Mouse (Mus musculus): Measurements from ENCODE around the gene Cuedc1. TPM values are rescaled to one million over a fixed set of nuclear protein-coding genes. Genes with fewer than 3 reads are reported as not detected.

The Cuedc1 gene
- polyA plus RNA-seq, 1 experiment from 2014 or later, result 17.4 TPM

GRCm38 (mm10) chr11:88186078-88186946 is 88.5 kb downstream of the Cuedc1 start:
- H3K4me1 ChIP-seq (ENCODE audit: control insufficient read depth, insufficient read depth, low read length), result peaks cover 25% of the 10 kb centered on the region
- peaks cover 17% of the 10 kb centered on the region for H3K36me3 ChIP-seq (ENCODE audit: control insufficient read depth, insufficient read depth, low read length)
- H3K27ac ChIP-seq (replicated peaks; ENCODE audit: low read depth, low read length), result peak overlapping the region; percentile 85
- no peaks in the 10 kb centered on the region for H3K27me3 ChIP-seq (replicated peaks; ENCODE audit: control insufficient read depth, insufficient read depth, low read length)
- no peaks in the 10 kb centered on the region for H3K9me3 ChIP-seq (ENCODE audit: control insufficient read depth, low read length)
- no peak for DNase-seq (ENCODE audit: low spot score)
- no peak overlapping the region for H3K4me2 ChIP-seq (ENCODE audit: low read depth, low read length)
- 70% methylated on average over 14 of the region's 14 CpGs for WGBS
- ATAC-seq (ENCODE audit: low read depth), result no peak
- H3K9ac ChIP-seq (ENCODE audit: low read depth, low read length), result no peak overlapping the region
- H3K4me3 ChIP-seq (ENCODE audit: low read depth, low read length), result no peak overlapping the region

DNA sequence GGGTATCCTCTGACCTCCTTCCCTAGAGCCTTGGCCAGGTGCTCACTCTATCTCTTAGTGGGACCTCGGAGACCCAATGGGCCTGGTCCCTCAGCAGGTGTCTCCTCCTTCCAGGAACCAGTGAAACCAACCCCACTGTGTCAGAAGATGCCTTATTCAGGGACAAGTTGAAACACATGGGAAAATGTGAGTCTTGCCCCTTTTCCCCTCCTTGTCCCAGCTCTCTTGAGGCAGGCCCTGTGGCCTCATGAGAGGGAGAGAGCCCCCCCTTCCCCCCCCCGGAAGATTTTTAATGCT is 89.0 kb downstream of the Cuedc1 start:
- 0 out of 2 replicates have a peak, but pooled peaks cover 5% of the 10 kb centered on the region for H3K27me3 ChIP-seq (replicated peaks; ENCODE audit: control insufficient read depth, insufficient read depth, low read length)
- 0 out of 2 replicates have a peak overlapping the region, but pooled peaks have one; percentile 13 for H3K4me3 ChIP-seq (ENCODE audit: low read depth, low read length)
- H3K36me3 ChIP-seq (ENCODE audit: control insufficient read depth, insufficient read depth, low read length), result peaks cover 17% of the 10 kb centered on the region
- peak overlapping the region; percentile 42 for H3K4me2 ChIP-seq (ENCODE audit: low read depth, low read length)
- WGBS, result 23% methylated on average over 2 of the region's 2 CpGs
- peaks cover 19% of the 10 kb centered on the region for H3K4me1 ChIP-seq (ENCODE audit: control insufficient read depth, insufficient read depth, low read length)
- peak overlapping the region; percentile 85 for H3K27ac ChIP-seq (replicated peaks; ENCODE audit: low read depth, low read length)
- no peaks in the 10 kb centered on the region for H3K9me3 ChIP-seq (ENCODE audit: control insufficient read depth, low read length)
- peak overlapping the region; percentile 42 for H3K9ac ChIP-seq (ENCODE audit: low read depth, low read length)
- ATAC-seq (ENCODE audit: low read depth) (no peak), DNase-seq (ENCODE audit: low spot score) (no peak)

DNA sequence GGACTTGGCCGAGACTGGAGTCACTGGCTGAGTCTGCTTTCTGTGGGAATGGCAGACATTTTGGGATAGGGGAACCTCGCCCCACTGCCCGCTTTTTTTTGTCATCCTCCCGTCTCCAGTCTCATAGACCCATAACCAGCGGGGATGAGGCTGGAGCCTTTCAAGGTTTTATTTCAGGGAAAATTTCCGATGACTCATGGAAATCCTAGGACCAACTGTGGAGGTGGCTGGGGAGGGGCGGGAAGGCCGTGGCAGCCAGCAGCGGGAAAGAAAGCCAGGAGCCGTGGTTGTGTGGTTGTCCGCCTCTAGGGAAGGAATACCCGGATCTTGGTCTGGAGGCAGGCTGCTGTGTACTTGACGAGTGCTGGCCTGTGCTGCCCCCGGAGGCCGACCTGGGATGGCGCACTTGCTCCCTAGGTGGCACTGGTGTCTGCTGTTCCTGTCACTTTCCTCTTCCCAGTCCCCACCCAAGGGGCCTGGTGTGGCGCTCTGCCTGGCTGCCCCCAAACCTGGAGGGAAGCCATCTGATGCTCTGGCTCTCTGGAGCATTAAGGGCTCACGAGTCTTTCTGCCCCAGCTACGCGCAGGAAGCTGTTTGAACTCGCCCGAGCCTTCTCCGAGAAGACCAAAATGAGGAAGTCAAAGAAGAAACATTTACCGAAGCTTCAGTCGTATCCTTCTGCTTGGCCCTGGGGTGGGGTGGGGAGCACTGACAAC is 89.7 kb downstream of the Cuedc1 start:
- DNase-seq (ENCODE audit: low spot score), result peak; percentile 94
- Histone ChIP-seq H3K27ac (replicated peaks; ENCODE audit: low read depth, low read length) (peak overlapping the region; percentile 85), H3K4me3 (ENCODE audit: low read depth, low read length) (0 out of 2 replicates have a peak overlapping the region, but pooled peaks have one; percentile 13), H3K36me3 (ENCODE audit: control insufficient read depth, insufficient read depth, low read length) (peaks cover 17% of the 10 kb centered on the region), H3K9me3 (ENCODE audit: control insufficient read depth, low read length) (no peaks in the 10 kb centered on the region), H3K4me2 (ENCODE audit: low read depth, low read length) (peak overlapping the region; percentile 42), H3K9ac (ENCODE audit: low read depth, low read length) (peak overlapping the region; percentile 42), H3K27me3 (replicated peaks; ENCODE audit: control insufficient read depth, insufficient read depth, low read length) (peaks cover 12% of the 10 kb centered on the region; the same call in 1 of the 2 replicates), H3K4me1 (ENCODE audit: control insufficient read depth, insufficient read depth, low read length) (peaks cover 21% of the 10 kb centered on the region)
- WGBS, result 7% methylated on average over 19 of the region's 25 CpGs
- ATAC-seq (ENCODE audit: low read depth), result peak; percentile 94

DNA sequence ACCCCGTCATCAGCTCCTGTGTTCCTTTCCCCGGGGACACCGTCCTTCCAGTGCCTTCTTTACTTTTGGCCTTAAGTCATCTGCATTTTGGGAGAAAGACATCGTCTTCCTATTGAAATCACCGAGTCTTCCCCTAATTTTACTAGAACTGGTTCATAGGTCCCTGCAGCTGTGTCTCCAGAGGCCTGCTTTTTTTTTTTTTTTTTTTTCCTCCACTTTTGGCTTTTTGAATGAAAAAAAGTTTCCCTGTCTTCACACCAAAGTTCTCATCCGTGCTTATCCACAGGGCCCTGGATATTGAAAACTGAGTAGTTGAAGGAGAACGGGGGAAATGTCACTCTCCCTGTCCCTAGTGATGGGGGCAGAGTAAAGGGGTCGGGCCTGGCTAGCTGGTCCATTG is 90.4 kb downstream of the Cuedc1 start:
- H3K4me1 ChIP-seq (ENCODE audit: control insufficient read depth, insufficient read depth, low read length), result peaks cover 22% of the 10 kb centered on the region
- H3K9me3 ChIP-seq (ENCODE audit: control insufficient read depth, low read length), result no peaks in the 10 kb centered on the region
- H3K27ac ChIP-seq (replicated peaks; ENCODE audit: low read depth, low read length), result peak overlapping the region; percentile 85; the same call in 1 of the 2 replicates
- peak overlapping the region; percentile 42; the same call in 1 of the 2 replicates for H3K4me2 ChIP-seq (ENCODE audit: low read depth, low read length)
- no peak for ATAC-seq (ENCODE audit: low read depth)
- 50% methylated on average over 8 of the region's 8 CpGs for WGBS
- H3K27me3 ChIP-seq (replicated peaks; ENCODE audit: control insufficient read depth, insufficient read depth, low read length), result peaks cover 18% of the 10 kb centered on the region; the same call in 1 of the 2 replicates
- no peak for DNase-seq (ENCODE audit: low spot score)
- peaks cover 12% of the 10 kb centered on the region; the same call in 1 of the 2 replicates for H3K36me3 ChIP-seq (ENCODE audit: control insufficient read depth, insufficient read depth, low read length)
- H3K4me3 ChIP-seq (ENCODE audit: low read depth, low read length), result no peak overlapping the region
- H3K9ac ChIP-seq (ENCODE audit: low read depth, low read length), result peak overlapping the region; percentile 27; the same call in 1 of the 2 replicates

GRCm38 (mm10) chr11:88188635-88189034 is 90.8 kb downstream of the Cuedc1 start:
- H3K36me3 ChIP-seq (ENCODE audit: control insufficient read depth, insufficient read depth, low read length), result peaks cover 8% of the 10 kb centered on the region; the same call in 1 of the 2 replicates
- peaks cover 26% of the 10 kb centered on the region for H3K4me1 ChIP-seq (ENCODE audit: control insufficient read depth, insufficient read depth, low read length)
- H3K4me2 ChIP-seq (ENCODE audit: low read depth, low read length), result no peak overlapping the region
- no peak for DNase-seq (ENCODE audit: low spot score)
- ATAC-seq (ENCODE audit: low read depth), result no peak
- no peaks in the 10 kb centered on the region for H3K9me3 ChIP-seq (ENCODE audit: control insufficient read depth, low read length)
- H3K9ac ChIP-seq (ENCODE audit: low read depth, low read length), result no peak overlapping the region
- no peak overlapping the region for H3K4me3 ChIP-seq (ENCODE audit: low read depth, low read length)
- H3K27ac ChIP-seq (replicated peaks; ENCODE audit: low read depth, low read length), result no peak overlapping the region
- peaks cover 22% of the 10 kb centered on the region for H3K27me3 ChIP-seq (replicated peaks; ENCODE audit: control insufficient read depth, insufficient read depth, low read length)
- 91% methylated on average over 7 of the region's 7 CpGs for WGBS

DNA sequence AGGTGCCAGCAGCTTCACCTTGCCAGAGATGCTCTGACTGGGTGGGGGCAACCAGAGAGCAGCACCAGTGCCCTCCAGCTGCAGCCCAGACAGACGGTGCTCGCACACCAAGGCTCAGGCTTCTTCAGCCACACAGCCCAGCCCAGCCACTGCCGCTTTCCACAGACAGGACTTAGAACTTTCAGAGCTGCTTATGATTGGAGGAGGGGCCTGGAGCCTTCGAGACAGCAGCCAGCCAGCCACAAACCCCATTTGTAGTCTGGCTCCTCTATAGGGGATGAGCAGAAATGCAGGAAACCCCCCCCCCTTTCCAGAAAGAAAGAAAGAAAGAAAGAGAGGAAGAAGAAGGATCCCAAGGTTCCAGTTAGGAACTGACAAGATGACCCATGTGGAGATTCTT is 94.7 kb downstream of the Cuedc1 start:
- 6% methylated on average over 4 of the region's 4 CpGs for WGBS
- H3K9me3 ChIP-seq (ENCODE audit: control insufficient read depth, low read length), result no peaks in the 10 kb centered on the region
- no peaks in the 10 kb centered on the region for H3K36me3 ChIP-seq (ENCODE audit: control insufficient read depth, insufficient read depth, low read length)
- H3K9ac ChIP-seq (ENCODE audit: low read depth, low read length), result 0 out of 2 replicates have a peak overlapping the region, but pooled peaks have one; percentile 12
- 0 out of 2 replicates have a peak, but pooled peaks have one; percentile 24 for ATAC-seq (ENCODE audit: low read depth)
- H3K27me3 ChIP-seq (replicated peaks; ENCODE audit: control insufficient read depth, insufficient read depth, low read length), result peaks cover 34% of the 10 kb centered on the region
- H3K27ac ChIP-seq (replicated peaks; ENCODE audit: low read depth, low read length), result no peak overlapping the region
- H3K4me2 ChIP-seq (ENCODE audit: low read depth, low read length), result no peak overlapping the region
- no peak overlapping the region for H3K4me3 ChIP-seq (ENCODE audit: low read depth, low read length)
- DNase-seq (ENCODE audit: low spot score), result peak; percentile 74
- peaks cover 19% of the 10 kb centered on the region for H3K4me1 ChIP-seq (ENCODE audit: control insufficient read depth, insufficient read depth, low read length)

GRCm38 (mm10) chr11:88193098-88193823 is 95.4 kb downstream of the Cuedc1 start:
- Histone ChIP-seq H3K4me2 (ENCODE audit: low read depth, low read length) (peak overlapping the region; percentile 36), H3K36me3 (ENCODE audit: control insufficient read depth, insufficient read depth, low read length) (no peaks in the 10 kb centered on the region), H3K27ac (replicated peaks; ENCODE audit: low read depth, low read length) (no peak overlapping the region), H3K27me3 (replicated peaks; ENCODE audit: control insufficient read depth, insufficient read depth, low read length) (peaks cover 34% of the 10 kb centered on the region), H3K4me1 (ENCODE audit: control insufficient read depth, insufficient read depth, low read length) (peaks cover 16% of the 10 kb centered on the region), H3K4me3 (ENCODE audit: low read depth, low read length) (peak overlapping the region; percentile 18), H3K9me3 (ENCODE audit: control insufficient read depth, low read length) (no peaks in the 10 kb centered on the region), H3K9ac (ENCODE audit: low read depth, low read length) (peak overlapping the region; percentile 45; the same call in 1 of the 2 replicates)
- DNase-seq (ENCODE audit: low spot score), result no peak
- 11% methylated on average over 28 of the region's 34 CpGs for WGBS
- ATAC-seq (ENCODE audit: low read depth), result no peak
